Mouse (Mus musculus): ENCODE measurements around the gene Aff1.

Gene Aff1

DNA sequence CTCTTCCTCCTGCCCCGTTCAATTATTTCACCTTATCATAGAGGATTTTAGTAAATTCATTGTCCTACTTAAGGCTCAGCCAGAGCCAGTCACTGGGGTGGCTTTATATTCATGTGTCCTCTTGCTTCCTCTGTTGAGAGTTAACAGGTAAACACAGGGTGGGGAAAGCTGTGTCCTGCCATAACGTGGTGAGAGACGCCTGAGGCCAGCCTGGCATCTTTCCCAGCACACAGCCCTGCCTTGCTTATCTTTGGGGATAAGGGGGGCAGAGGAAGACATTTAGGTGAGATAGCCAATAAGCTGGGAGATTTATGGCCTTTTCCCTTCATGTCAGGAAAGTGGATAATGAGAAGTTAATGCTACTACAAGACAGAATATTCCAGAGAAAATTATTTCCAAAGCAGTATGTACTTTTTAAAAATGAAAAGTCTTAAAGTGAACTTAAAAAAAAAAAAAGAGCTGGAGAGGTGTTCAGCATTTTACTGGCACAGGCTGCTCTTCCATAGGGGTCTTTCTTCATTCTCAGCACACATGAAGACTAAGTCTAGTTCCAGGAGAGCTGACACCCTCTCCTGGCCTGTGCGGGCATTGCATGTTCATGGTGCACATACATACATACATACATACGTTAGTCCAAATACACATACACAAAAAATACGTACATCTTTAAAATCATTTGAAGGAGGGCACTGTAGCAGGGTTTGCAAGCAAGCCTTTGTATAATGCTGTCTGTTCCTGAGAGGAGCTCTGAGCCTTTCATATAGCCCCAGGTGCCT is 78.5 kb downstream of the Aff1 start:
- no peak for DNase-seq (ENCODE audit: low read depth in 2 of 2, low spot score in 2 of 2)

DNA sequence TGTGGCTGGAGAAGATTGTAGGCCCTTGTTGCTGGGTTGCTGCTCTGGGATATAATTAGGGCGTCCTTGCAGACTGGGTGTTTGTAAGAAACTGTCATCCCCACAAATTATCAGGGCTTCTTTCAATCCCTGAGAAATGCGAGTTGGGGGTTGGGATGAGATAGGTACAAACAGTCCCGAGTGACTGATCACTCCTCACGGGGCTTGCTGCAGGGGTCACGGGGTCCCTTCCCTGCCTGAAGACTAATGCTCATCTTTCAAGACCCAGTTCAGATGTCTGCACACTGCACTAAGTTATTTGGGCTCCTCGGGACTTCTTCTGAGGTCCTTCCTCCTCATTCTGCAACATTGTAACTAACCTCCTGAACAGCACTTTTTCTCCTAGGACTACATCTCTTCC is 79.2 kb downstream of the Aff1 start:
- DNase-seq (ENCODE audit: low read depth in 2 of 2, low spot score in 2 of 2), result no peak

DNA sequence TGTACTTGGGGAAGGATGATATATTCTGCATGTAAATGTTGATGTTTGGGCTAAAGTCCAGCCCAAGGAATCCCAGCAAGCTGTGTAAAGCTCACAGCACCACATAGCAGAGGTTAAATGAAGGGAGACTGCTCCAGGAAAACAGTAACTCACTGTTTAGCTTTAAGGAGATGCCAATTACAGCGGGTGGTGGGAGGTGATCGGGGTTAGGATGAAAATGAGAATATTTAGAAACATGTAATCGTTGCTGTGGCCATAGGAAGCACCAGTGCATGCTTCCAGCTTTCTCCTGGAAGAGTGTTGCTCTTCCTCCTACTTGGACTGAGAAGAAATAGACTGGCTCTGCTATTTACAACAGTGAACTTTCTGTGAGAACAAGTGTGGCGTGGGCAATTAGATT is 80.1 kb downstream of the Aff1 start:
- no peak for DNase-seq (ENCODE audit: low read depth in 2 of 2, low spot score in 2 of 2)

DNA sequence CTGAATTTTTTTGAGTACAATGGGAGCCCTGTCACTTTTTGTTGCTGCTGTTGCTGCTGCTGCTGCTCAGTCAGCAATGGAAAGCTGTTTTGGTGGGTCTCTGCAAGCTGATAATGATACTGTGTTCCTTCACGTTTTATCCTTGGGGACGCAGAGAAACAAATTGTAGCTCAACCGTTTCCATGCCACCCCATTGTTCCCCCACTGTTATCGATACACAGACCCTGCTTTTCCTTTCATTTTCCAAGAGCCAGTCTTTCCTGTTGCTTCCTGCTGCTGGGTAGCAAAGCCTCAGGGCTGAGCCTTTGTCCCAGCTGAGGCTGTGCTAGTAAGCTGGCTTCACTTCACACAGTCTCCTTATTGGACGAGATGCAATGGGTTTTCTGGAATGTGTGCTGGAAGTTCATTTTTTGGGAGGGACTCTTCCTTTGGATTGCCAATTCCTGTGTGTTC is 81.0 kb downstream of the Aff1 start:
- DNase-seq (ENCODE audit: low read depth in 2 of 2, low spot score in 2 of 2), result no peak

DNA sequence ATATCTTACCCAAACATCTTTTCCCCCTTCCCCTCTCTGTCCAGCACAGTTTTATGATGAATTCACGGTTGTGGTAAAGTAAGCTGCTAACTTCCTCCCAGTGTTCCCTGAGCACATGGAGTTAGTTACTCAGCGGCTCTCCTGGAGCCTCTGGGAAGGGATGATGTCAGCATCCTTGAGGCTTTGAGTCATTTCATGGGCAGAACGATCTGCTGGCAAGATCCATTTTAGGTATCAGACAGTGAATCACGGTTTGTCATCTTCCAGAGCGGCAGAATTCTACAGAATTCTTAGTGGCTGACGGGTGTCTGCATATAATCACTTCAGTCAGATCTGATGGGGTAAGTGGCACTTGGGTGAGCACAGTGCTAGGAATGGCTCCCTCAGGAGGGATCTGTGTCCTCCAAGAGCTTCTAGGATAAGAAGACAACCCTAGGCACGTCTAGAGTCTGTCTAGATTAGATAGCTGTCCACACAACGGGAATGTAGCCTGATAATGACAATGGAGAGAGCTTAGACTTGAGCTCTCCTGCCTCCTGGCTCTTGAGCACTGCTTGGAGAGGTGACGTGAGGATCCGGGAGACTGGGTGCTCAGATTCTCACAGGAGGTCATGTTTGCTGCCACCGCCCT is 82.6 kb downstream of the Aff1 start:
- DNase-seq (ENCODE audit: low read depth in 2 of 2, low spot score in 2 of 2), result no peak

DNA sequence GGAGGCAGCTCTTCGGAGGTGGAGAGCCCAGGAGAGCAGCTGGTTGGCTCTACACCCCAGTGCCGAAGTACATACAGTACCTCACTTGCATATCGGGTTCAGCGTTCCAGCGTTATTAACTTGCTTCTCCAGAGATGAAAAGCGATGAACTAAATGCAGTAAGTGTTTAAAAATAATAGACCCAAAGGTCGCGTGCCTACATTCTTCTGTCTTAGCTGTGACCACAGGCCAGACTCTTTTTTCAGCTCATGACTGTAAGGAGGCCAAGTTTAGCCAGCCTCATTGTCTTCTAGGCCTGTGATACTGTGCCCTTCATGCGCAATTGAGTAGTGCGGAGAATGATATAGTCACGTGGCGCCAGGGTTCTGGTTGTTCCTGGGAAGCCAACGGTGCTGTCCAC is 83.3 kb downstream of the Aff1 start:
- DNase-seq (ENCODE audit: low read depth in 2 of 2, low spot score in 2 of 2), result no peak

DNA sequence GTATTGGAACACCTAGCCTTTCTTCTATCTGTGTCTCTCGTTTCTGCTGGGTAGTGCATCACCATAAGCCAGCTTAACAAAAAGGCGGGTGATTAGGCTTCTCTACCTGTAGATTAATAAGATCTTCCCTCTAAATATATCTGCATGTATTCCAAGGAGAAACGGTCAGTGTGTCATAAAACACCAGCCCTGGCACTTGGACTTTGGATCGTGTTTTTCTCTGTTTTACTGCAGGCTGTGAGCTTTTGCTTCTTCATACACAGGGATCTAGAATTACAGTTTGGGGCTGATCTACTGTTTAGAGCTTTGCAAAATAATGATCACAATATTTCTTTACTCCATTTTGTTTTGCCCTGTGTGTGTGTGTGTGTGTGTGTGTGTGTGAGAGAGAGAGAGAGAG is 84.7 kb downstream of the Aff1 start:
- DNase-seq (ENCODE audit: low read depth in 2 of 2, low spot score in 2 of 2), result no peak

DNA sequence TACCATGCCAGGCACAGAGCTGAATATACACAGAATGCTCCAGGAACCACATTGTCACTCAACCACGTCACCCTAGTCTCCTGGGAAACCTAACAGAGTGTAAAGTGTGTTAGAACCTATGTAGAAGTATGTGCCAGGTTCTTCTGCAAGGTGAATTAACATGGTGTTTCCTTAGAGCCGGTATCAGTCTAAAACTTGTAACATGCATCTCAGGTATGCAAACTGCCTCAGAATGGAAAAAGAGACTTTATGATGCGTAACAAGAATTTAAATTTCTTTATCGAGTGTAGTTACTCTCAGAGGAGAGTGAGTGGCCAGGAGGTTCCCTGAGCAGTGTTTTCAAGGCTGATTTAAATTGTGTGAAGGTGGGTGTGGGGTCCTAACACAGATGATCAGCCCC is 85.3 kb downstream of the Aff1 start:
- DNase-seq (ENCODE audit: low read depth in 2 of 2, low spot score in 2 of 2), result no peak

DNA sequence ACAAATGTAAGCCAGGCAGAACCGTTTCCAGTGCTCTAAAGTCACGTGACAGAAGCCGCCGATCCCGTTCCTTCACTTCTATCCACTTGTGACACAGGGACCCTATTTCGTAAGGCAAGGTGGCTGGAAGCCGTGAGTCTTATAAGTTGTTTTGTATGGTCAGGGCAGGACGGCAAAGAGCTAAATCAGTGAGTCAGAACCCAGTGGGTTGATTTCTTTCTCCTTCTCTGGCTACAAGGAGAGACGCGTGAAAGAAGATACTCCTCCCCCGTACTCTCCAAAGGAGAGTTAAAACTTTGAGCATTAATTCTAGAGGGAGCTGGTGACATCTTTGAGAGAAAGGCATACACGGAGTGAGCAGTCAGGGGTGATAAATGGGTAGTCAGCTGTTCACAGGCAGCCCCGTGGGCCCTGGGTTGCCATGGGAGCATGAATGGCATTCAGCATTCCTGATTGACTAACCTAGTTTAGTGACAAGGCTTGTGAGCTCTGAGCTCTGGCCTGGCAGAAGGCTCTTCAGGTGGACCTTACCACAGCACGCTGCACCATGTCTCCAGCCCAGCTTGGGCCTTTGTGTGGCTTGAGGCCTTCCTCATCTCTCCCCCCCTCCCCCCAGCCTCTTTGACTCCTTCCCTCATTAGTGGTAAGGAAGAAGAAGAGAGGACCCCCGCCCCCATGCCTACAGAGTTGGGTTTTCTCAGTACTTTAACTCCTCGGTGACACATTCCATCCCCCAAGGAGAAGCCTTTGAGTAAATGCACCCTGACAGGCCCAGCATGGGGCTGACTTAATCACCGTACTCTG is 86.3 kb downstream of the Aff1 start:
- DNase-seq (ENCODE audit: low read depth in 2 of 2, low spot score in 2 of 2), result no peak

DNA sequence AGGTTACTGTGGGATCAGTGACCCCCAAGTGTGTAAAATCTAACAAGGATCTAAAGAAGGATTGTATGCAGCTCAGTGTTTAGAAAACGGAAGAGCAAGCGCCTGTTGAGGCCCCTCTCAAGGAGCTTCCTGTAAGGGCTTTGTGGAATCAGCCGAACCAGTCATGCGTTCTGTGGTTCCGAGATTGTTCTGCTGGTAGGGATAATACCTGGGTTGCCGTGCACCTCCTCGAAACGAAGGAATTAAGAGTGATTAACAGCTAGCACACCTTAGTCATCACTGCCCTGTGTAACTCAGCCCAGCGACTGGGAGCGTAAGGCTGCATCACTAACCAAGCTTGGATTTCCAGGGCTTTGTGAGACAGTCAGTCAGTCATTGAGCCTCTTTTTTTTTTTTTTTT is 87.7 kb downstream of the Aff1 start:
- DNase-seq (ENCODE audit: low read depth in 2 of 2, low spot score in 2 of 2), result no peak

DNA sequence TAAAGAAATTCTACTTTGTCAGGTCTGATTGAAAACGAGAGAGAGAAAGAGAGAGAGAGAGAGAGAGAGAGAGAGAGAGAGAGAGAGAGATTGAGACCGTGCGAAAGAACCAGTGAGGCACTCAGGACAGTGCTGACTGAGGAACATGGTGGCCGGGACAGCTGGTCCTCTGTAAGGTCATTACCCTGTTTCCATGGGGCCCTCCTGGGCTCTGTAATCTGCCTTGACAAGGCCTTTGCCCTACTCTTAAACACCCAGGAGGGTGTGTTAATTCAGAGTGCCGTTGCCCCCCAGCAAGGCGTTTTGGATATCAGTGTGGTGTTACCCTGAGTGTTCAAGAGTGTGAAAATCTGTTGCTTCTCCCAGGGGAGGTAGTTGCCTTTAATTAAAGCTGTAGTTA is 88.1 kb downstream of the Aff1 start:
- no peak for DNase-seq (ENCODE audit: low read depth in 2 of 2, low spot score in 2 of 2)

DNA sequence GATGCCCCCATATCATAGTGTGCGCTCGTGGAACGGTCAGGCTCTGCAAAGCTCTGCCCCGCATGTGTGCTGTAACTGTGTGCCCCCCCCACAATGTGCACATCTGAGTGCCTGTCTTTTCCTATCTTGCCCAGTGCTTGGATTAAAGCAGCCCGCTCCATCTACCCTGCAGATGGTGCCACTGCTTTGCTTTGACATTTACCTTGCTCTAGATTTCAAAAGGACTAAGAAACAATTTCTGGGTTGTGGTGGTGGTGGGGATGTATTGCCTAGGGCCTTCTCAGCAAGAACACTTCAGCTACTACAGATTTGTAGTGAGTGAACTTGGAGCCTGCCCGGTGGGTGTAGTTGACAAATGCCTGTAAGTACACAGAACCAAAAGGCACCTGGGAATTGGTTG is 88.7 kb downstream of the Aff1 start:
- peak in 1 of 2 experiments; percentile 31 for DNase-seq (ENCODE audit: low read depth in 2 of 2, low spot score in 2 of 2)

DNA sequence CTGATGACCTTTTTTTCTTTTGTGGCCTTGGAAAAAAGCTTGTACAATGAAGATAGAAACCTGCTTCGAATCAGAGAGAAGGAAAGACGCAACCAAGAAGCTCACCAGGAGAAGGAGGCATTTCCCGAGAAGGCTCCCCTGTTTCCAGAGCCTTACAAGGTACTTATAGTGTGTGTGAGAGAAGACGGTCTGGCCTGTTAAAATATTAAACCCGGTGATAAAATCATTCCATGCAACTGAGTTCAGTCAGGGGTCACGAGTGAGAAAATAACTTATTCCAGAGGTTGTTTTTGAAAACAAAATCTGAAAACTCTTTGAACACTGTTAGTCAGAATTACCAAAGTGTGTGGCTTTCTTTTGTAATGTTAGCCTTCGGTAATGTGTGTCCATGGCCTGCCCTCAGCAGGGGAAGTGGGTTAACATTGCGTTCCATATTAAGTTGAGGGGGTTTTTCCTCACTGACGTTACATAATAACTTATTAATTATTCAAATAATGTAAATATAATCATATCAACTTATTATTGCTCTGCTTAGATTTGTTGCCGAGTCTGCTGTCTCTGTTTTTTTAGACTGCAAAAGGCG is 91.0 kb downstream of the Aff1 start:
- no peak for DNase-seq (ENCODE audit: low read depth in 2 of 2, low spot score in 2 of 2)

DNA sequence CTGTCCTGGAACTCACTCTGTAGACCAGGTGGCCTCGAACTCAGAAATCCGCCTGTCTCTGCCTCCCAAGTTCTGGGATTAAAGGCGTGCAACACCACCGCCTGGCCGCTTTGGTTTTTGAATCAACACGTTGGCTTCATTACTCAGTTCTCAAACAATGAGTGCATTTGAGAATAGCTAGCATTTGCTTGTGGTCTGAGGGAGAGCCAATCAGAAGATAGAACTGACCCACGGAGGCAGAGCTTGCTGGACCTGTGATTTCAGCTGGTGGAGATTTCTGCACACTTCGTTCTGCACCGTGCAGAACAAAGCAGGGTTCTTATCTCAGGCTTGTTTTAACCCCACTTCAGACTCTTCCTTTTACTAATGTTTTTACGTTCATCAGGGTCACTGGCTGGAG is 93.9 kb downstream of the Aff1 start:
- DNase-seq (ENCODE audit: low read depth in 2 of 2, low spot score in 2 of 2), result no peak

DNA sequence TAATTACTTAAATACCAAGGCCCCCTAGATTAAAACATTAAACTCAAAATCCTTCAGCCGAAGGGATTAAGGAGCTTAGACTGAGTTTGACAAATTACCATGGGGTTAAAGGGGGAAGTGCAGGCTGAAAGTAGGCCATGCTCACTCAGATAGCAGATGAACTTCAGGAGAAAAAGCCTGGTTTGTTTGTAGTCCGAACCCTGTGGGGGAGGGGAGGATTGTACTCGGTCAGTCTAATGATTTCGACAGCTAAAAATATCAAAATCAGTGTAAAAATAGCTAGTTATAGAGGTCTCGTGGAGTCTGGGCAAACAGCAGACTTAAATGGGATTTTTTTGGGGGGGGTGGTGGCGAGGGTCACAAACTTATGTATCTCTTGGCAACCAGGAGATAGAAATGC is 96.3 kb downstream of the Aff1 start:
- DNase-seq (ENCODE audit: low read depth in 2 of 2, low spot score in 2 of 2), result no peak

DNA sequence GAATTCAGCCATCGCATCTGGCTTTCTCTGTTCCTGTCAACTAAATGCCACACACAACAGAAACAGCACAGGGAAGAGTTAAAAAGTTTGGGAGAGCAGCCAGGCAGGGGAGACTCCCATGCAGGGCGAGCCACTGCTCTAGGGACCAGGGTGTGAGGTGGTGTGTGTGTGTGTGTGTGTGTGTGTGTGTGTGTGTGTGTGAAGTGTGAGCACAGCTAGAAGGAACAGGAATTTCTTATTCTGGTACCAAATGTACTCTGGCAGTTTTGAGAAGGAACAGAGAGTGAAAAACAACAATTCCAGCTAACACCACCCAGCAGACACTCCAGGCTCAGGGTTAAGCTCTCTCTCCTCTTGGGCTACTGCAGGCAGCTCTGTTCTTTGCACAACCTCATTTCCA is 96.8 kb downstream of the Aff1 start:
- DNase-seq (ENCODE audit: low read depth in 2 of 2, low spot score in 2 of 2), result no peak

DNA sequence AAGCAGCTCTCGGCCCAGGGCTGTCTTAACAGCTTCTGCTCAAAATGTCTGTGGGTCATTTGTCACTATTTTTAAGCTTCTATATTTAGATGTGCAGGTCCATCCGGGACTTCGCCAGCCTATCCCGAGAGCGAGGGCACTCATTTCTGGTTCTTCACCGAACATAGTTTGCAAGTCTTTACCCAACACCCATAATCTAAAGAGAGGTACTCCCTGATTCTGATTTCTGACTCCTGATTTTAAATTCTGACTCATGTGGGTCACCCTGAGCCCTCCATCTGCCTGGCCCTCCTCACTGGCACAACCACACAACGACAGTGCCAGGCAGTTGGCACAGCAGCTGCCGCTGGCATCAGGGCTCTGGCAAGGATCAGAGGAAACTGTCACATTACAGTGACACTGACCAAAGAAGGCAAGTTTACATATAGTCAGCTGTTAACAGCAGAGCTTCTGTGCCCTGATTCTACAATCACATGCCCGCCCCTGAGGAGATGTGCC is 97.5 kb downstream of the Aff1 start:
- no peak for DNase-seq (ENCODE audit: low read depth in 2 of 2, low spot score in 2 of 2)

DNA sequence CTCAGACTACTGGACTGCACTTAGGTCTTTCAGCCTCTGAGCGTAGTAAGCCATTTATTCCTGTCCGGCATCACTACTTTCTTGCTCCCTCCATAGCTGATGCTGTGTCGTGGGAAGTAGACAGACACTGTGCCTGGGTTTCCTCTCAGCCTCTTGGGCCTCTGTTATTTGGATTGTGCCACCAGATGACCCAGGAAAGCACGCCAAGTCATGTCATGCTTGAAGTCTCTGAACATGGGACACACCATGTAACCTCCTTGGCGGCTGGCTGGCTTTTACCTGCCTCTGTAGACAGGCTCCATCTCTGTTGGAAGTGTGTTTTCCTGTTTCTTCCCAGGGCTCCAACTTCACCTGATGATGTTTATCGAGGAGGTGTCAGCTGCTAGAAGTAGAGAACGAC is 99.6 kb downstream of the Aff1 start:
- DNase-seq (ENCODE audit: low read depth in 2 of 2, low spot score in 2 of 2), result no peak

DNA sequence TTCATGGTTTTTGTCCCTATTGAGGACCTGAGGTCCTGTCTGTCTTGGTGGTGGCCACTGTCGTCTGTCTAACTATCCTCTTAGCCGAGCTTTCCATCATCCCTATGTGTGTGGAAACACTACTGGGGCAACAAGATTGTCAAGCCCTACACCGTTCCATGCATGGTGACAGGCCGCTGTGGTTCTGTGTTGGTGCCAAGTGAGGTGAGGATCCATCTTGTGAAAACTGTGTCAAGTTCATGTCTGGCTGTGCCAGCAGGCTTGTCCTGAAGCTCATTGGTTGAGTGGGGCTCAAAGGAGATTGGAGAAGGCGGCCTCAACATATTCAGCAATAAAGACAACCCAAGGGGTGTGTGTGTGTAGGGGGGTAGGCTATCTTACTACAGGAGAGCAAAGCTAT is 102.9 kb downstream of the Aff1 start:
- no peak for DNase-seq (ENCODE audit: low read depth in 2 of 2, low spot score in 2 of 2)

DNA sequence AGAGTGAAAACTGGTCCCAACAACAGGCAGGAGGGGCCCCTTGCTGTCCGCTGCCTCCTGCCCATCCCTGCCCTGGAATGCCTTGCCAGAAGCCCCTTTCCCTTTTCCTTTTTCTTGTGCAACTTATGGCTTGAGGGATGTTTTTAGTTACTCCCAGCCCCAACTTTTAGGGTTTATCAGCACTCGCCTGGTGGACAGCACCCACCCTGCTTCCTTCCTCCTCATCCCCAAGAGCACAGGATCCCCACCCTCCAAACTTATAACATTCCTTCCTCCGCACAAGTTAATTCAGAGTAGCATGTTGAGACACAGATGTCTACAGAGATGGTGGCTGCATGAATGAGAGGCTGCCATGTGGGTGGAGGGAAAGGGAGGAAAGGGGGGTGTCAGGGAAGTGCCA is 103.9 kb downstream of the Aff1 start:
- DNase-seq (ENCODE audit: low read depth in 2 of 2, low spot score in 2 of 2), result no peak

DNA sequence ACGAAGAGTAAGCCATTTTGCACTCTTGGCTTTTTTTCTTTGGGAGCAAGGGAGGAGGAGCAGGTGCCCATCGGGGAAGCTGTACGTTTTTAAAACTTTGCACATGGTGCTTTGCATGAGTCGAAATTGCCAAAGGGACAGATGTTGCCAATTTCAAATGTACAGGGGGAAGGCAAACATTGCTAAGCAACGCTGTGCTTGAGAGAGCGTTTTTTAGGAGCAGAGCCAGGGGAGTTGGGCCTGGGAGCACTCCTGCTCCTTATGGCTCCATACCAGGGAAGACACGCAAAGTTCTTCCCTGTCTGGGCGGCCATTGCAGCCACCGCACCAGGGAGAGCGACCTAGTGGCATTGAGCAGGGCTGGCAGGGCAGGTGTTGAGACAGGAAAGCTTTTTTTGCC is 105.6 kb downstream of the Aff1 start:
- no peak for DNase-seq (ENCODE audit: low read depth in 2 of 2, low spot score in 2 of 2)

DNA sequence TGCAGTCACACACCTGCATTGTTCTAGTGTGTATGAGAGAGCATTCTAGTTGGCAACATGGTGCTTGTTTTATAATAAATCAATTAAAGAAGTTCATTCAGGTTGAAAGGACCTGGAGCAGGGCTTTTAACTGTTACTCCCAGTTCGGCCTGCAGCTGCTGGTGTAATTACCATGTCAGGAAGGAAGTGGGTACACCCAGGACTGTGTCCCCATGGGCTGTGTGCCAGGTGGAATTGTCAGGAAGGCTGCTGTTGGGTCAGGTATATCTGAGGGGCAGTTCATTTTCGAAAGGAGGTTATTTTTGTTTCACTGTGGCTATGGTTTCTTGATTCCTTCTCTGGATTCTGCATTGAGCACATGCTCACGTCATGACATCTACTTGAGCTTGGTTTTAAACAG is 107.3 kb downstream of the Aff1 start:
- no peak for DNase-seq (ENCODE audit: low read depth in 2 of 2, low spot score in 2 of 2)
